Mouse (Mus musculus) G1E-ER4 (cell line): ENCODE results near the gene Appl2. TPM values are rescaled to one million over a fixed set of nuclear protein-coding genes. Genes with fewer than 3 reads are reported as not detected.

Source experiments
- GATA1 ChIP-seq: IDR thresholded peaks from one replicate; pipeline ENCODE4 v1.8.0; 2012; ENCODE audit warnings: low read length, inconsistent platforms
- polyA plus RNA-seq: library from polyadenylated mRNA; stranded (reverse); fragments of >175 nt; gene quantifications from 2 replicates; pipeline ENCODE4 v1.2.3, GENCODE M21; 2012

The Appl2 gene
- polyA plus RNA-seq, result not detected in 2 replicates

- no peak for TF ChIP-seq GATA1
Observed at GRCm38 (mm10) chr10:83648131-83649020, at the start of gene Appl2. Gene Appl2 (minus strand): TSS chr10:83648738.

- TF ChIP-seq GATA1, result no peak
Observed at GRCm38 (mm10) chr10:83696226-83696625, 47.7 kb upstream of the Appl2 start.

- TF ChIP-seq GATA1, result no peak
Observed at GRCm38 (mm10) chr10:83692175-83692895, 43.8 kb upstream of the Appl2 start.

- no peak for TF ChIP-seq GATA1
Observed at GRCm38 (mm10) chr10:83688215-83688614, 39.7 kb upstream of the Appl2 start.

GRCm38 (mm10) chr10:83681334-83681733 is 32.8 kb upstream of the Appl2 start:
- no peak for TF ChIP-seq GATA1

- no peak for TF ChIP-seq GATA1
Observed at GRCm38 (mm10) chr10:83666556-83666955, 18.0 kb upstream of the Appl2 start.

GRCm38 (mm10) chr10:83661925-83662324 is 13.4 kb upstream of the Appl2 start:
- TF ChIP-seq GATA1, result no peak

GRCm38 (mm10) chr10:83660605-83661004 is 12.1 kb upstream of the Appl2 start:
- no peak for TF ChIP-seq GATA1

- TF ChIP-seq GATA1, result no peak
Observed at GRCm38 (mm10) chr10:83654591-83654990, 6.1 kb upstream of the Appl2 start.

GRCm38 (mm10) chr10:83649037-83649436 is 499 bp upstream of the Appl2 start:
- no peak for TF ChIP-seq GATA1

GRCm38 (mm10) chr10:83646351-83646885 is 2.1 kb downstream of the Appl2 start:
- no peak for TF ChIP-seq GATA1

GRCm38 (mm10) chr10:83645716-83645990 is 2.9 kb downstream of the Appl2 start:
- no peak for TF ChIP-seq GATA1

GRCm38 (mm10) chr10:83644865-83645715 is 3.4 kb downstream of the Appl2 start:
- TF ChIP-seq GATA1, result peak; percentile 79

- TF ChIP-seq GATA1, result no peak
Observed at GRCm38 (mm10) chr10:83644167-83644566, 4.4 kb downstream of the Appl2 start.

- TF ChIP-seq GATA1, result no peak
Observed at GRCm38 (mm10) chr10:83641641-83642040, 6.9 kb downstream of the Appl2 start.
